Mouse (Mus musculus) 416B (cell line): ENCODE data around the gene Ptprg.

Experiments used
- DNase-seq: peaks from one replicate; pipeline ENCODE4 v3.0.0; 2011; ENCODE audit warnings: low read depth

The Ptprg gene

DNA sequence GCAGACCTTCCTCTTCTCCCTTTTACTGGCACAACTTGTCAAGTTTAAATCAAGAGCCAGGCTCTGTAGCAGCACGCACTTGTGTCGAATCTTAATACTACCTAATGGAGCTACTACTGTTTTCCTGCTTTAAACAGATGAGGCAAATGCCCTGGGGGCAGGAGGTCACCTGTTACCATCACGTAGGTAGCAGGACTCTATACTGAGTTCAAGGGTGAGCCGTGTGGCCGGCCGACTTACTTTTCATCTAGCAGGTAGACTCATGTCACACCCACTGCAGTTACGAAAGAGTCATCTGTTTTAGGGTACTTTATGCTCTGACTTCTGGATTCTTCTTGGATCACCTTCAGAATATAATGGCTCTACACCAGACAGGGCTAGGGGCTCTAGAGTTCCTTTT lies 66.3 kb downstream of the Ptprg start:
- no peak for DNase-seq

GRCm38 (mm10) chr14:11620314-11620713 lies 67.0 kb downstream of the Ptprg start:
- no peak for DNase-seq

DNA sequence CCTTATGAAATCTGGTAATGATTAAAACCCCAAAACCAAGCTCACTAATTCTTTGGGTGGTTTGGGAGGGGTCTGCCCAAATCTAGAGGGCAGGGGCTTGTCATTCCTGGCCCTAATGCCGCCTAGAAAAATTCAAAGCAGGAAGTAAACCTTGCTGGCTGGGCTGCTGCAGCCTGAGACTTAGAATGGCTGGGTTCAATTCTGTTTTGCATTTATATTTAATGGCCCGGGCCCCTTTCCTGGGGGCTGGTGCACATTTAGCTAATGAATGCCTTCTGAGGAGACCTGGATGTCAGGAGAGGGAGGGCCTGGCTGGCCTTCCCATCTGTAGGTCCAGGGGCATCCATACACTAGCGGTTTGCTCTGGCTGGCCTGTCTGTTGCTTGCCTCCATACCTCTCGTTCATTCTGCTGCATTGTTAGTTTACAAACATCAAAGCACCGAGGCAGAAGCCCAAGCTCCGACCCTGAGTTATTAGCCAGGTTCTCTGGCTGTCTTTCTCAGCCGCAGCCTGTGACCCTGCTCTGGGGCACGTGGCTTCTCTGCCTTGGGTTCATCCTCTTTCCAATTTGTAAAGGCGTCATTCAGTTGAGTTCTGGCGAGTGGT lies 67.7 kb downstream of the Ptprg start:
- no peak for DNase-seq

DNA sequence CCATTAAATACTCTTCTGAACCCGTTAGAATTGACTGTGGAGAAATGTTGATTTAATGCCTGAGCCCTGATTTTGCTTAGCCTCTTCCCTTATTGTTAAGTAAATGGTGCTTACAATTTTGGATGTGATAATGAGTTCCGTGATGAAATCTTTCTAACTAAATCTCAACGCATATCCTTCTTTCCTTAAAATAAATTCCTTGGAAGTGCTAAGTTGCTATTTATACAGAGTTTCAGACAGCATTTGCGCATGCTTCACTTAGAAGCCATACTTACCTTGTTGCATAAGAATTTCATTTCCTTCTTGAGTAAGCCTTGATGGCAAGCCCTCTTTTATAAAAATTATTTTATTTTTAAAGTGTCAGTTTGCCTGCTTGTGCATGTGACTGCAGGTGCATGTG lies 70.2 kb downstream of the Ptprg start:
- no peak for DNase-seq

DNA sequence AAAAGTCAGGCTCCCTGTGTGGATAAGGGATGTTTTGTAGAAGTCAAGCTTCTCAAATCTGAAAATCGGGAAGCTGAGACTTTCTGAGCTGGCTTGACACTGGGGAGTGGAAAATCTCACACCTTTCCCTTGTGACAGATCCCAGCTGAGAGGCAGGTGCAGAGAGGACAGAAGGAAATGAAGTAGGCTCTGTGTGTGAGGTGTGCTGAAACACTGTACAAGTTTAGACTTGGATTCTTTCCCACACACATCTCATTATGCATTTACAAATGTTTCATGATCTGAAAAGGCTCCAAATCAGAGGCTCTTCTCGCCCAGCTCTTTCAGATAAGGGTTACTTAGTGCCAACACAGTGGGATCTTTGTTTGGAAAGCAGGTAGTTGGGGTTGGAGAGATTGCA lies 77.4 kb downstream of the Ptprg start:
- DNase-seq: no peak

DNA sequence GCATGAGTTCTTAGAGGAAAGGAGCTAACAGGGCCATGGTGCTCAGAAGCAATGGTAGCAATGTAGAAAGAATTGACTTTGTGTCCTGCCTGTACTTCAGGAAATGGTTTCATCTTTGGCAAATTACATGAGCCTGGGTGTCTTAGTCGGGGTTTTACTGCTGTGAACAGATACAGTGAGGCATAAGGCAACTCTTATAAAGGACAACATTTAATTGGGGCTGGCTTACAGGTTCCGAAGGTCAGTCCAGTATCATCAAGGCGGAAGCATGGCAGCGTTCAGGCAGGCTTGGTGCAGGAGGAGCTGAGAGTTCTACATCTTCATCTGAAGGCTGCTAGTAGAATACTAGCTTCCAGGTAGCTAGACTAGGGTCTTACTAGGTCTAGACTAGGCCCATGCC lies 78.2 kb downstream of the Ptprg start:
- DNase-seq: no peak

DNA sequence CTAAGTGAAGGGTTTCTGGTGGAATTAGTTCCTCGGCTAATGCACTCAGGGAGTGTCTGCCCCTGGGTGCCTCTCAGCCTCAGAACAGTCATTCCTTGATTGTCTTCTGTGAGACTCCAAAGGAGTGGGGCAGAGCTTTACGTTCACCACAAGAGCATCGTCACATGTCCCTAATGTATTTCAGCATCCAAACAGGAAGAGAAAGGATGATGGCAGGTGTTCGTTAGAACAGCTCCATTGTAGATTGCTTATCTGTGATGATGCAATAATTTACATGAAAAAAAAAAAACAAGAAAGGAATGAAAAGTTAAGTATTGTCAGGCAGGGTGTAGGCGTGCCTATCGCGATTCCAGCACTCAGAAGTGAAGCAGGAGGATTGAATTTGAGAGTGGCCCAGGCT lies 84.3 kb downstream of the Ptprg start:
- no peak for DNase-seq

GRCm38 (mm10) chr14:11639366-11639765 lies 86.0 kb downstream of the Ptprg start:
- DNase-seq: no peak

- no peak for DNase-seq
These were observed 87.0 kb downstream of the Ptprg start for GRCm38 (mm10) chr14:11640372-11640771.

GRCm38 (mm10) chr14:11640996-11641395 lies 87.7 kb downstream of the Ptprg start:
- no peak for DNase-seq

GRCm38 (mm10) chr14:11642977-11643376 lies 89.6 kb downstream of the Ptprg start:
- no peak for DNase-seq

GRCm38 (mm10) chr14:11657374-11657773 lies 104.0 kb downstream of the Ptprg start:
- peak; percentile 33 for DNase-seq

DNA sequence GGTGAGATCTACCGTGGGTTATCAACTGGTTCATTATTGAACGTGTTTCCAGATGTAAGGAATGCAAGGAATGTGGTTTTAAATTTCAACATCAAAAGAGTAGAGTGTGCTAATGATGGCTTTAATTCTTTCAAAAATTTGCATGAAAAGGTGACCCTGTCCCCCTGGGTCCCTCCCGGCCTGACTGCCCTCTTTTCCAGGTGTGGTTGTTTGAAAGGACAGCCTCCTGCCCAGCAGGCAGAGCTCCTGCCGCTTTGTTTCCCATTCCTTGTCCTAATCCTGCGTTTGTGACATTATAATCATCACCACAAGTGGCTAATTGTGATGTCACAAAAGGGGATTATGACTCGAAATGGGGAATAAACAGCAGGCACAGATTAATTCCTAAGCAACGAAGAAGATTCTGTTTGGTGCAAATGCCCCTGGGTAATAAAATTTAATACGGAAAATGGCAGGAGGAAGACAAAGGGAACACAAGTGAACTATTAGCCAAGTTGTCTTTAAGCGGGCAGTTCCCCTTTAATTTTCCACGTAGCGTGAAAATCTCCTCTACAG lies 110.4 kb downstream of the Ptprg start:
- DNase-seq: no peak

DNA sequence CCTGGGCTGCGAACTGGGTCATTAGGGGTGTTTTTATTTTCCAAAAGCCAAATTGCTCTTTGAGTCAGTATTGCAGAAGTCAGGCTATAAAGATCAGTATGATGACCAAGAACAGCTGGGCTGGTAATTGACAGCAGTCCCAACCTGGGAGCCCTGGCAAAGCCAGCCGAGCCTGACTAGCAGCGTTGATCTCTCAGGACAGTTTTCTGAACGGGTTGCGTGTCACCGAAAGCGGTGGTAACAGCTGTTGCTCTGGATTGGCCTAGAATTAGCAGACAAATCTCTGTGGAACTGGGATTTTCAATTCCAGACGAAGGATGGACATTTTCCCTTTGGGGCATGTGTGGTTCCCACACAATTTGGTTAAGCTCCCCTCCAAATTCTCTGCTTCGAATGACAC lies 111.0 kb downstream of the Ptprg start:
- no peak for DNase-seq

- DNase-seq: no peak
These were observed 111.7 kb downstream of the Ptprg start for GRCm38 (mm10) chr14:11665046-11665445.

- no peak for DNase-seq
These were observed 114.4 kb downstream of the Ptprg start for GRCm38 (mm10) chr14:11667762-11668161.

- no peak for DNase-seq
These were observed 117.5 kb downstream of the Ptprg start for GRCm38 (mm10) chr14:11670847-11671246.

- no peak for DNase-seq
These were observed 119.7 kb downstream of the Ptprg start for GRCm38 (mm10) chr14:11672981-11673547.

DNA sequence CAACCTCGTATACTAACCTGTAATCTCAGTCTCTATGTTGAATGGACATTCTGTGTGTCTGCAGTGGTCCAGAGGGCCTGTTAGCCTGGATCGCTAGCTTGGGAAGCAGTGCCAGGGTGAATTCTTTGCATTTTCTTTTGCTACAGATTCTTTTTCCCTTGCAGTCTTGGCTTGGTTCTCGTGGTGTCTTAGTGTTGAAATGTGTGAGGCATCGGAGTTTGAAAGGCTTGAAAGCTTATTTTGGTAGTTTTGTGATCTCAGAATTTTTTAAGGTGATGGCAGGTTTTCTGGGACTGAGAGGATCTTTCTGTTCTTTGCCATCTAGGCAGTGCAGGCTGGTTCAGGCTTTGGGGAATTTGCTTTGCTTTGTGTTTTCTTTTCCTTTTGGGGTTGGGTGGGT lies 124.9 kb downstream of the Ptprg start:
- DNase-seq: no peak

DNA sequence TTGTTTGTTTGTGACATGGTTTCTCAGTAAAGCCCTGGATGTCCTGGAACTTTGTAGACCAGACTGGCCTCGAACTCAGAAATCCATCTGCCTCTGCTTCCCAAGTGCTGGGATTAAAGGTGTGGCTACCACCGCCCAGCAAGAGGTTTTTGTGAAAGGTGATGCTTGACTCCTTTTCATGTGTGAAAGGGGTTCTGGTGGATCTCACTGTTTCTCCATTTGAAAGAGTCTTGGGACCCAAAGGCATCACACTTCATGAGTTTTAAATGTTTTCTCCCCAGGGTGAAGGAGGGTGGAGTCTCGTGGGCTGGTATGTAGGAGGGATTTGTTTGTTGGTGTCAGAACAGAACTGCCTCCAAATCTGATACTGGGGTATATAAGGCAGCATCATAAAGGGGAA lies 126.4 kb downstream of the Ptprg start:
- DNase-seq: no peak

DNA sequence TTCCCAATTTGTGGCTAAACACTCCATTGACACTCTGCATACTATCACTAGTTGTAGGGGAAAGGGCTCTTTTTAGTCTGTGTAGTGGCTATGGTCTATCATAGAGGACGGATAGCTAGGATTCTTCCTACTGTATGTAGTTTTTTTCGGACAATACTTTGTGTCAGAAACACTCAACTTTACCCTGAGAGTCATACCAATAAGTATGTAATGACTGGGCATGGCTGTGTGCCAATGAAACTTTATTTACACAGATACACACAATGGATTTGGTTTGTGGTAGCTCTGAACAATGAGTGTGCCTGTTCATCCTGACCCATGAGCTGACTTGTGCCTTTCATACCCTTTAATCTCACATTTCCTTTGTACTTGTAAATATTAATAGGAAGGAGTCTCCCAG lies 127.3 kb downstream of the Ptprg start:
- no peak for DNase-seq

GRCm38 (mm10) chr14:11682441-11682840 lies 129.1 kb downstream of the Ptprg start:
- no peak for DNase-seq

- DNase-seq: no peak
These were observed 130.2 kb downstream of the Ptprg start for GRCm38 (mm10) chr14:11683386-11684081.
